Mouse (Mus musculus): ENCODE data around the gene Clasrp.

Gene Clasrp

DNA sequence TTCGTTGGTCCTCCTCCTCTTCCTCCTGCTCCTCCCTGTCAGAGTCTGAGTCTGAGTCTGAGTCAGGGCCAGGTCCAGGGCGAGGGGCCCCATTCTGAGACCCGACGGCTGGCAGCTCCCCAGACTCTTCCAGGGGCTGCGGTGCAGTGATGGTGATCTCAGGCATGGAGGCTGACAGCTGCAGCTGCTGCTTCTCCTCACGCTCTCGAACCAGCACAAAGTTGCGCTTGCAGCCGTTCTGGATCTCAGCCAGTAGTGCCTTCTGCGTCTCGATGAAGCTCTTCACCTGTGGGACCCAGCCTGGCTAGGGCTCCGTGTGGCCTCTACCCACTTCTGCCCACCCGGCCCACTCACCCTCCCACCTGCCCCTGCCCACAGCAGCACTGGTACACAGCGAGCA, 72.0 kb downstream of the Clasrp start:
- no peak for DNase-seq (ENCODE audit: extremely low read depth, low read depth)

DNA sequence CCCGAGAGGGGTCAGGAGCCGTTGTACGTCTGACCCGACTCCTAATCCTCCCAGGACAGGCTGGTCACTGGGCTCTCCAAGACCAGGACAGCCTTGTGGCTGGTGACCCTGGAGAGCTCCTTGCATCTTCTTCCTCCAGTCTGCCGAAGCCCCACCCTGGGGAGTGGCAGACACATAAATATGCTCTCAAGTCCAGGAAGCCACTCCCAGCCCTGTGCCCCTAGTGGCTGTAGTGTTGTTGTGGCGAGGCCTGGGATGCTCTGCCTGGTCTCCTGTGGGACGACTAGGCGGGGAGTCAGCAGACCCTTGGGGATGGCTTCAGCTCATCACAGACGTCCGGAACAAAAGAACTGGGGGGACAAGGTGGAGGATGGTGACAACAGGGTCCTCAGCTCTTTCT, 73.2 kb downstream of the Clasrp start:
- DNase-seq (ENCODE audit: extremely low read depth, low read depth), result no peak
